Comparison of ENCODE assay signal across 22 mouse cellular contexts in genomic region chr12:71601091-71601690, GRCm38 (mm10).
DNase-seq lines count a peak whose midpoint lies in the region; ATAC-seq lines count a peak whose summit lies in the region.
"Had no signal": no experiment of that assay in that cellular context is flagged by ENCODE, and none has a peak within 500 bp of the region (broad histone marks: within the 10 kb centered on the region; RNA-seq: fewer than 3 reads in every experiment).

No protein-coding gene starts in this region.

- no peak overlapping the region for H3K9ac ChIP-seq in forebrain, embryonic 12.5 days
- no peak overlapping the region for H3K9ac ChIP-seq in hindbrain, embryonic 15.5 days
- H3K9ac ChIP-seq in midbrain, embryonic 14.5 days (replicated peaks; ENCODE audit: low read length) = no peak overlapping the region
- H3K9ac ChIP-seq: heart, embryonic 15.5 days; limb, embryonic 12.5 days; liver, embryonic 12.5 days had no signal

- H3K4me3 ChIP-seq in forebrain, embryonic 10.5 days = no peak overlapping the region
- H3K4me3 ChIP-seq in forebrain, embryonic 12.5 days (replicated peaks) = no peak overlapping the region
- no peak overlapping the region for H3K4me3 ChIP-seq in hindbrain, embryonic 15.5 days
- no peak overlapping the region for H3K4me3 ChIP-seq in midbrain, embryonic 14.5 days (replicated peaks; ENCODE audit: low read depth, low read length)
- H3K4me3 ChIP-seq: heart, adult 2 months; heart, embryonic 15.5 days; limb, embryonic 12.5 days; liver, embryonic 12.5 days had no signal

- H3K4me2 ChIP-seq in forebrain, embryonic 12.5 days = 0 out of 2 replicates have a peak overlapping the region, but pooled peaks have one; percentile 15
- H3K4me2 ChIP-seq in hindbrain, embryonic 15.5 days = no peak overlapping the region
- 0 out of 2 replicates have a peak overlapping the region, but pooled peaks have one; percentile 26 for H3K4me2 ChIP-seq in midbrain, embryonic 14.5 days (ENCODE audit: low read length)
- H3K4me2 ChIP-seq: heart, embryonic 15.5 days; limb, embryonic 12.5 days; liver, embryonic 12.5 days had no signal

- peak overlapping the region; percentile 48; the same call in 1 of the 2 replicates for H3K27ac ChIP-seq in forebrain, embryonic 10.5 days
- H3K27ac ChIP-seq in forebrain, embryonic 12.5 days = peak overlapping the region; percentile 61; the same call in 1 of the 2 replicates
- peak overlapping the region; percentile 52; the same call in 1 of the 2 replicates for H3K27ac ChIP-seq in hindbrain, embryonic 15.5 days (replicated peaks)
- H3K27ac ChIP-seq in midbrain, embryonic 14.5 days (replicated peaks; ENCODE audit: low read depth, low read length) = peak overlapping the region; percentile 75
- H3K27ac ChIP-seq: heart, adult 2 months; heart, embryonic 15.5 days; limb, embryonic 12.5 days; liver, embryonic 12.5 days had no signal

- DNase-seq in forebrain, embryonic 10.5 days (ENCODE audit: extremely low spot score, low spot score) = no peak
- DNase-seq in midbrain, embryonic 14.5 days = peak; percentile 72
- DNase-seq in thymus, postnatal 36 days = no peak
- DNase-seq in cerebellum, adult 9-11 months = no peak
- DNase-seq in left cerebral cortex, postnatal 10 days (ENCODE audit: extremely low spot score in 1 of 2, low spot score in 2 of 2) = no peak
- no peak for DNase-seq in adrenal gland, adult 2 months
- DNase-seq: adrenal gland, postnatal 14 days; cerebellum, adult 11-12 months; cerebellum, postnatal 36 days; gastrocnemius, postnatal 14 days; heart, postnatal 4 days; kidney, postnatal 36 days; lung, adult 2 months; lung, postnatal 36 days; thymus, postnatal 4 days had no signal

- 70% methylated on average over 8 of the region's 8 CpGs for WGBS in forebrain, embryonic 10.5 days
- 40% methylated on average over 8 of the region's 8 CpGs for WGBS in forebrain, embryonic 12.5 days
- WGBS in hindbrain, embryonic 15.5 days = 50% methylated on average over 8 of the region's 8 CpGs
- WGBS in midbrain, embryonic 14.5 days = 17% methylated on average over 8 of the region's 8 CpGs

- no peaks in the 10 kb centered on the region for H3K27me3 ChIP-seq in forebrain, embryonic 10.5 days (ENCODE audit: poor library complexity, severe bottlenecking)
- no peaks in the 10 kb centered on the region for H3K27me3 ChIP-seq in forebrain, embryonic 12.5 days
- H3K27me3 ChIP-seq in hindbrain, embryonic 15.5 days = no peaks in the 10 kb centered on the region
- no peaks in the 10 kb centered on the region for H3K27me3 ChIP-seq in midbrain, embryonic 14.5 days (ENCODE audit: control insufficient read depth, insufficient read depth, low read length)
- H3K27me3 ChIP-seq: heart, embryonic 15.5 days; limb, embryonic 12.5 days; liver, embryonic 12.5 days had no signal

- peaks cover 10% of the 10 kb centered on the region; the same call in 1 of the 2 replicates for H3K4me1 ChIP-seq in forebrain, embryonic 10.5 days
- H3K4me1 ChIP-seq in forebrain, embryonic 12.5 days = peaks cover 9% of the 10 kb centered on the region
- peaks cover 15% of the 10 kb centered on the region; the same call in 1 of the 2 replicates for H3K4me1 ChIP-seq in hindbrain, embryonic 15.5 days (replicated peaks)
- peaks cover 6% of the 10 kb centered on the region; the same call in 1 of the 2 replicates for H3K4me1 ChIP-seq in midbrain, embryonic 14.5 days (ENCODE audit: control insufficient read depth, insufficient read depth, low read length)
- H3K4me1 ChIP-seq: heart, embryonic 15.5 days; limb, embryonic 12.5 days; liver, embryonic 12.5 days had no signal

- H3K9me3 ChIP-seq in forebrain, embryonic 10.5 days = no peaks in the 10 kb centered on the region
- no peaks in the 10 kb centered on the region for H3K9me3 ChIP-seq in forebrain, embryonic 12.5 days
- H3K9me3 ChIP-seq in hindbrain, embryonic 15.5 days = no peaks in the 10 kb centered on the region
- H3K9me3 ChIP-seq in midbrain, embryonic 14.5 days (ENCODE audit: control insufficient read depth, low read length) = no peaks in the 10 kb centered on the region
- H3K9me3 ChIP-seq: heart, embryonic 15.5 days; limb, embryonic 12.5 days; liver, embryonic 12.5 days had no signal

- peak; percentile 88 for ATAC-seq in forebrain, embryonic 12.5 days (ENCODE audit: low FRiP score)
- peak; percentile 69; the same call in 1 of the 2 replicates for ATAC-seq in hindbrain, embryonic 15.5 days (ENCODE audit: low FRiP score, low read depth)
- peak; percentile 73; the same call in 1 of the 2 replicates for ATAC-seq in midbrain, embryonic 14.5 days (ENCODE audit: low FRiP score, low TSS enrichment)
- ATAC-seq: intestine, embryonic 16.5 days; liver, embryonic 12.5 days had no signal

- intact Hi-C loops in left cerebral cortex, postnatal 10 days (cut with DNase I) = no loop called here

- no peaks in the 10 kb centered on the region for H3K36me3 ChIP-seq in forebrain, embryonic 10.5 days (replicated peaks)
- H3K36me3 ChIP-seq in forebrain, embryonic 12.5 days (replicated peaks) = no peaks in the 10 kb centered on the region
- H3K36me3 ChIP-seq in hindbrain, embryonic 15.5 days = no peaks in the 10 kb centered on the region
- H3K36me3 ChIP-seq in midbrain, embryonic 14.5 days (ENCODE audit: control insufficient read depth, insufficient read depth, low read length) = no peaks in the 10 kb centered on the region
- H3K36me3 ChIP-seq: heart, embryonic 15.5 days; limb, embryonic 12.5 days; liver, embryonic 12.5 days had no signal
